Mouse (Mus musculus): ENCODE data around the gene Ugt1a10. TPM values are rescaled to one million over a fixed set of nuclear protein-coding genes. Genes with fewer than 3 reads are reported as not detected.
"Not testable (repeated sequence)": the region's sequence is repeated elsewhere in the genome, so short reads cannot be mapped to it uniquely, and the experiment has no call there.

Ugt1a10 gene
- polyA plus RNA-seq (2015; fragmentation: Nextera tagmentation; extraction: Ambion mirVana) = not detected in 2 replicates

DNA sequence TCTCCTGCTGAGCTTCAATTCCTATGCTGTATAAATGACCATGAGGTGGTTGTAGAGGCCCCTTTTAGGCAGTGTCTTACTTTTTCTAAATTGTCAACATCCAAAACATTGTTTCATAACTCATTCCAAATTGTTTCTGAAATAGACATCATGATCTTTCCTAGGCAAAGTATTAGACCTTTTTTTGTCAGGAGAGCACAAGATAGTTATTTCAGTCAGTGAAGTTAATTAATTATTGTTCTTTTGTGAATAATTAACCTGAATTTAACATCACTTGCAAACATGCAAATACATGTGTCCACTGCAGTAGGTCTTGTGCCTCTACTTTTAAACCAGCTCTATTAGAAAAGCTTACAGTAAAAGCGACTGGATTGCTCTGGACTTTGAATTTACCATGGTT lies at the start of gene Ugt1a10:
Gene Ugt1a10, plus strand, starts transcription at position 301 of the 400 bp plus-strand sequence.
- Histone ChIP-seq H3K27me3 (no peaks in the 10 kb centered on the region), H3K9ac (no peak within 1 kb of the TSS), H3K4me1 (replicated peaks) (no peaks in the 10 kb centered on the region), H3K9me3 (replicated peaks) (no peaks in the 10 kb centered on the region), H3K36me3 (replicated peaks) (no peaks in the 10 kb centered on the region), H3K4me2 (no peak within 1 kb of the TSS), H3K4me3 (replicated peaks) (no peak within 1 kb of the TSS), H3K27ac (replicated peaks) (no peak within 1 kb of the TSS)
- ATAC-seq (ENCODE audit: insufficient read depth) = no peak
- 60% methylated on average over 1 of the region's 1 CpGs for WGBS (ENCODE audit: insufficient replicate concordance)

DNA sequence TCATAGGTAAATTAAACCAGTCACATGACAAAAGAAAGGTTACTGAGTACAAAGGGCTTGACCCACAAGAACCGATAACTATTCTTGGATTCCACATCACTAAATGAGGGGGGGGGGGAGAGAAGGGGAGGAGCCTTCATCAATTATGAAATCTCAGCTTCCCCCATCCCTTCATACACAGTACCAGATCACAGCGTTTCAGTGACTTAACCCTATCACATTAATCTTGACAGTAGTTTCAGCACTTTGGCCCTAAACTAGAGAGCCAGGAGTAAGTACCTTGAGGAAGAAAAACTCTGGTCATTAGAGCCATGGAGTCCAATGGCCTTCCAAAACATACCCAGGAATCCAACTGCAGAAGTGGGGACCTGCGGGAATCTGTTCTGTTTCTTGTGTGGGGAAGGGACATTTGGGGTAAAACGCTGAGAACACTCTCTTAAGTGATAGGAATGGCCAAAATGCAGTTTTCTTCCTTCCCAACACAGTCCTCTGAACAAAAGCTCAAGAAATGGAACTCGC lies 47.4 kb upstream of the Ugt1a10 start:
- Histone ChIP-seq H3K4me3 (replicated peaks) (peak overlapping the region; percentile 75), H3K36me3 (replicated peaks) (peaks cover 12% of the 10 kb centered on the region; the same call in 1 of the 2 replicates), H3K4me1 (replicated peaks) (peaks cover 20% of the 10 kb centered on the region), H3K9me3 (replicated peaks) (no peaks in the 10 kb centered on the region), H3K4me2 (peak overlapping the region; percentile 88), H3K27me3 (no peaks in the 10 kb centered on the region; the same call in 1 of the 2 replicates), H3K27ac (replicated peaks) (peak overlapping the region; percentile 57), H3K9ac (peak overlapping the region; percentile 77)
- peak; percentile 39; the same call in 1 of the 2 replicates for ATAC-seq (ENCODE audit: insufficient read depth)
- 12% methylated on average over 5 of the region's 5 CpGs for WGBS (ENCODE audit: insufficient replicate concordance)

DNA sequence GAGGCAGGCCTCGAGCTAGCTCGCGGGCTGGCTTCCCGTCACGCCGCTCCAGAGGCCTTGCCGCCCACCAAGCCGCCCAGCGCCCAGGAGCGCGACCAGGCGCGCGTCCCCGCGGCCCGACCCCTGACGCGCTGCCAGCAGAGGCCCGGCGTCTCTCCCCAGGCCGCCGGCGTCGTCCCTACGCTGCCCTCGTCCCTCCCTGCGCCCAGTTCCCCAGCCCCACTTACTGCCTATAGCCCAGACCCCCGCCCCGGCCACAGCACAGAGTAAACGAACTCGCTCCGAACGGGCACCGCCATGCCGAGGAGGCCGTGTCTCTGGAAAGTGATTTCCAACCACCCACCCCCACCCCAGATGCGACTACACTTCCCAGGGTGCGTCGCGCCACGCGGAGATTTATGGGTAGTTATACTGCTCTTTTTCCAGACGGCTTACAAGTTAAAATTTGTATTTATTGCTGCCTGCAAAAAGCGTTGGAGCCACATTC lies 46.9 kb upstream of the Ugt1a10 start, which contains the start of gene Usp40:
Gene Usp40, minus strand, starts transcription at position 341 of the 487 bp plus-strand sequence.
- peaks cover 7% of the 10 kb centered on the region; the same call in 1 of the 2 replicates for H3K36me3 ChIP-seq (replicated peaks)
- no peaks in the 10 kb centered on the region for H3K9me3 ChIP-seq (replicated peaks)
- no peaks in the 10 kb centered on the region; the same call in 1 of the 2 replicates for H3K27me3 ChIP-seq
- H3K4me3 ChIP-seq (replicated peaks) = peak within 1 kb of the TSS; percentile 75
- H3K9ac ChIP-seq = peak within 1 kb of the TSS; percentile 77
- peak within 1 kb of the TSS; percentile 57 for H3K27ac ChIP-seq (replicated peaks)
- H3K4me2 ChIP-seq = peak within 1 kb of the TSS; percentile 88
- peak; percentile 79 for ATAC-seq (ENCODE audit: insufficient read depth)
- WGBS (ENCODE audit: insufficient replicate concordance) = under 1% methylated on average over 45 of the region's 45 CpGs
- H3K4me1 ChIP-seq (replicated peaks) = peaks cover 20% of the 10 kb centered on the region

DNA sequence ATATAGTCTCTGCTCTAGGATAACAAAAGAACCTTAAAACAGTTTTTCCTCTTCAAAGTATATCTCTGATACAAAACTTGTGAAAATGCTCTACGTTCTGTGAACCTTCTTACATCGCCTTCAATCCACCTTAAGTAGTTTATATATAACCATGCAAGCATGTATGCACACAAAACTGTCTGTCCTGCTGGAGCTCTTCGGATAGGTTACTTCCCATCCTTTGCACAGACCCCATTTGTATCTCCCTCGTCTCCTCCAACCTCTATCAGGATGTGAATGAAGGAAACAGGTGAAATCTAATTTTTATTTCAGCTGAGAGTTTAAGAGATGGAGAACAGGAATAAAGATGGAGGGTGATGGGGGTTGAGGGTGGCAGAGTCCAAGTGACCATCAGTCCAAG lies 46.5 kb upstream of the Ugt1a10 start:
- H3K9ac ChIP-seq = peak overlapping the region; percentile 77; the same call in 1 of the 2 replicates
- no peak for ATAC-seq (ENCODE audit: insufficient read depth)
- H3K27ac ChIP-seq (replicated peaks) = peak overlapping the region; percentile 57; the same call in 1 of the 2 replicates

DNA sequence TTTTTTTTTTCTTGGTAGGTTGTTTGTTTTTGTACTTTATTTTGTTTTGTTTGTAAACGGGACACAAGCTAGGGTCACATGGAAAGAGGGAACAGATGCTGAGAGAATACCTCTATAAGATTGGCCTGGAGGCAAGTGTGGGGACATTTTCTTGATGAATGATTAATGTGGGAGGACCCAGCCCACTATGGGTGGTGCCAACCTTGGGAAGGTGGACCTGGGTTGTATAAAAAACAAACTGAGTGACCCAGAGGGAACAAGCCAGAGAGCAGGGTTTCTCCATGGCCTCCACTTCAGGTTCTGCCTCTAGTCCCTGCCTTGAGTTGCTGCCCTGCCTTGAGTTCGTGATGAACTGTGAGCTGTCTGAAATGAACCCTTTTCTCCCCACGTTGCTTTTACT lies 45.7 kb upstream of the Ugt1a10 start:
- no peak for ATAC-seq (ENCODE audit: insufficient read depth)
- no peak overlapping the region for H3K27ac ChIP-seq (replicated peaks)
- no peak overlapping the region for H3K9ac ChIP-seq
- WGBS (ENCODE audit: insufficient replicate concordance) = 48% methylated on average over 3 of the region's 3 CpGs
- no peaks in the 10 kb centered on the region for H3K9me3 ChIP-seq (replicated peaks)
- H3K4me2 ChIP-seq = no peak overlapping the region
- H3K4me3 ChIP-seq (replicated peaks) = no peak overlapping the region
- 0 out of 2 replicates have a peak, but pooled peaks cover 7% of the 10 kb centered on the region for H3K36me3 ChIP-seq (replicated peaks)
- peaks cover 20% of the 10 kb centered on the region for H3K4me1 ChIP-seq (replicated peaks)
- H3K27me3 ChIP-seq = no peaks in the 10 kb centered on the region; the same call in 1 of the 2 replicates

More for the DNA sequence above, 46.5 kb upstream of the Ugt1a10 start:
- 43% methylated on average over 4 of the region's 4 CpGs for WGBS (ENCODE audit: insufficient replicate concordance)
- 0 out of 2 replicates have a peak, but pooled peaks cover 7% of the 10 kb centered on the region for H3K36me3 ChIP-seq (replicated peaks)
- no peaks in the 10 kb centered on the region; the same call in 1 of the 2 replicates for H3K27me3 ChIP-seq
- peak overlapping the region; percentile 88 for H3K4me2 ChIP-seq
- H3K9me3 ChIP-seq (replicated peaks) = no peaks in the 10 kb centered on the region
- peak overlapping the region; percentile 75 for H3K4me3 ChIP-seq (replicated peaks)
- peaks cover 20% of the 10 kb centered on the region for H3K4me1 ChIP-seq (replicated peaks)

DNA sequence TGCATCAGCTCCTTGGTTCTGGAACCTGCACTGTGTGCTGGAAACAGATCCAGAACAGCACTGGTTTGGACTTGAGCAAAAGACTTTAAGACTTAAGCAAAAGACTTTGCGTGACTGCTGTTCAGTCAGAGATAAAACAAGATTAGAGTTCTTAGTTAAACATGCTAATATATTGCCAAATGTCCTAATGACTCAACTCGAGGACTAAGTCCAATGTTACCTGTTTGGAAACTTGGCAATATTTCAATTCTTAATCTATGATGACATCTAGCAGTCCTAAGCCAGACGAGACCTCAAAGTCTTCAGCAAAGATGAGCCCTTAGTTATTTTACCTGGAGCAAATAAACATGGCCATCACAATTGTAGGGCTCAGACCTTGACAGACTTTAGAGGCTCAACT lies 41.5 kb upstream of the Ugt1a10 start:
- Histone ChIP-seq H3K9me3 (replicated peaks) (no peaks in the 10 kb centered on the region), H3K4me3 (replicated peaks) (no peak overlapping the region), H3K9ac (no peak overlapping the region), H3K27me3 (no peaks in the 10 kb centered on the region; the same call in 1 of the 2 replicates), H3K27ac (replicated peaks) (peak overlapping the region; percentile 36; the same call in 1 of the 2 replicates), H3K36me3 (replicated peaks) (no peaks in the 10 kb centered on the region), H3K4me1 (replicated peaks) (peaks cover 3% of the 10 kb centered on the region; the same call in 1 of the 2 replicates), H3K4me2 (no peak overlapping the region)
- peak; percentile 66; the same call in 1 of the 2 replicates for ATAC-seq (ENCODE audit: insufficient read depth)
- WGBS (ENCODE audit: insufficient replicate concordance) = 48% methylated on average over 3 of the region's 3 CpGs

DNA sequence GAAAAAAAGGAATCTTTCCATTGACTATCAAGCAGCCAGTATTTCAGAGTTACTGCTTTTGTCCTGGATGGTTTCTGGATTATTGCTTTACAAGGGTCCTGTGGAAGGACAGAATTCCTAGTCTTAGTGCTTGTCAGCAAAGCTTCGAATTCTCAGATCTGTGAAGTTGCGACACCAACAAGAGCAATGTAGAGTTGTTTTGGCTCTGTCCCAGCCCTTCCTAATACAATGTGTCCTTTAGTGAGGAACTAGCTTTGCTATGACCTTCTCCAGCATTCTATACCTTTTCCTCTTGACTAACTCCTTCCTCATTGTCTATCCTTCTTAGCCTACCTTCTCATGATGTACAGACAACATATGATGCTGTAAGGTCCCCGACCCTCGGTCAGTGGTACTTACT lies 41.0 kb upstream of the Ugt1a10 start:
- no peaks in the 10 kb centered on the region for H3K4me1 ChIP-seq (replicated peaks)
- no peaks in the 10 kb centered on the region for H3K36me3 ChIP-seq (replicated peaks)
- no peak overlapping the region for H3K9ac ChIP-seq
- no peak overlapping the region for H3K4me3 ChIP-seq (replicated peaks)
- peak overlapping the region; percentile 36; the same call in 1 of the 2 replicates for H3K27ac ChIP-seq (replicated peaks)
- H3K27me3 ChIP-seq = no peaks in the 10 kb centered on the region; the same call in 1 of the 2 replicates
- H3K4me2 ChIP-seq = no peak overlapping the region
- no peak for ATAC-seq (ENCODE audit: insufficient read depth)
- 68% methylated on average over 4 of the region's 4 CpGs for WGBS (ENCODE audit: insufficient replicate concordance)
- no peaks in the 10 kb centered on the region for H3K9me3 ChIP-seq (replicated peaks)

DNA sequence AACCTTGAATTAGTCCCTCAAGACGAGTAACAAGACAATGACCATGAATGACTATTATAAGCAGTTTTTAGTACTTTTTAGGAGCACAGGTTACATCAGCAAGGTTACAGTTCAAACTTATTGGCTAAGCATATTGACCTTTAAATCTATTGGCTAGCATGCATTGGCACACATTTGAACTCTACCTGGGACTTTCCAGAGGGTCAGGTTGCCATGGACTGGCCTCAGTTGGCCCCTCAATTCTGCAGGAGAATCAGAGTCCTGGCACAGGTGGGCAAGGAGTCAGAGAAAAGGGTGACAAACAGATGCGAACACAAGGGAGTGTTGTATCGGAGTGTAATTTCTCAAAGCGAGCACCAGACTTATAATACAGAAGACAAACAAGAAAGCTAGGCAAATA lies 40.5 kb upstream of the Ugt1a10 start:
- Histone ChIP-seq H3K27me3 (no peaks in the 10 kb centered on the region; the same call in 1 of the 2 replicates), H3K4me3 (replicated peaks) (no peak overlapping the region), H3K4me2 (no peak overlapping the region), H3K9me3 (replicated peaks) (no peaks in the 10 kb centered on the region), H3K4me1 (replicated peaks) (no peaks in the 10 kb centered on the region), H3K36me3 (replicated peaks) (no peaks in the 10 kb centered on the region), H3K9ac (no peak overlapping the region), H3K27ac (replicated peaks) (0 out of 2 replicates have a peak overlapping the region, but pooled peaks have one; percentile 36)
- no peak for ATAC-seq (ENCODE audit: insufficient read depth)
- WGBS (ENCODE audit: insufficient replicate concordance) = 75% methylated on average over 4 of the region's 4 CpGs

DNA sequence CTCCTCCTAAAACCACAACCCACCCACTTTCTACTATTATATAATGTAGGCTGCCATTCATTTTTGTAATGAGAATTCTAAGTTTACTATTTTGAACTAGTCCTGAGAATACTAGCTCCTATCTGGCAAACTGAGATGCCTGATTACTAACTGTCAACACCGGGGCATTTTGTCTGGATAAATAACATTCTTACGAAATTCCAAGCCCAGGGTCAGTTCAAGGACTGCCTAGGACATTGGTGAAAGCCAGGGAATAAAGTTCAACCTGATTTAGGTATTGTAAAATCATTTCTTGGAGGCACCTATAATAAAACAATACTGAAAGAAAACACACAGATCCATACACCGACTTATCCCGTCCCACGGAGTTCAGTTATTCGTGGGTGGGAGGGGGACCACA lies 39.8 kb upstream of the Ugt1a10 start:
- no peak for ATAC-seq (ENCODE audit: insufficient read depth)
- 79% methylated on average over 6 of the region's 6 CpGs for WGBS (ENCODE audit: insufficient replicate concordance)
- no peaks in the 10 kb centered on the region for H3K27me3 ChIP-seq

DNA sequence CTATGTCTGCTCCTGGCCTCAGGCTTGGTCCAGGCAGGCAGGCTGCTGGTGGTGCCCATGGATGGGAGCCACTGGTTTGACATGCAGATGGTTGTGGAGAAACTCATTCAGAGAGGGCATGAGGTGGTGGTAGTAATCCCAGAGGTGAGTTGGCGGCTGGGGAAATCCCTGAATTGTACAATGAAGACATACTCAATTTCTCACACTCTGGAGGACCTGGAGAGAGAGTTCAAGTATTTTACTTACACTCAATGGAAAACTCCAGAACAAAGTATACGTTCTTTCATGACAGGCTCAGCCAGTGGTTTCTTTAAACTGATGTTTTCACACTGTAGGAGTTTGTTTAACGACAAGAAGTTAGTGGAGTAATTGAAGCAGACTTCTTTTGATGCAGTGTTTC lies 29.9 kb upstream of the Ugt1a10 start:
- not testable (repeated sequence) for H3K27ac ChIP-seq (replicated peaks); H3K9me3 ChIP-seq (replicated peaks); H3K4me2 ChIP-seq; ATAC-seq (ENCODE audit: insufficient read depth); H3K9ac ChIP-seq; H3K27me3 ChIP-seq; H3K4me3 ChIP-seq (replicated peaks); H3K36me3 ChIP-seq (replicated peaks); H3K4me1 ChIP-seq (replicated peaks)
- WGBS (ENCODE audit: insufficient replicate concordance) = 52% methylated on average over 3 of the region's 3 CpGs

More for the DNA sequence above, 39.8 kb upstream of the Ugt1a10 start:
- H3K27ac ChIP-seq (replicated peaks) = no peak overlapping the region
- H3K9ac ChIP-seq = no peak overlapping the region
- H3K36me3 ChIP-seq (replicated peaks) = no peaks in the 10 kb centered on the region
- no peak overlapping the region for H3K4me2 ChIP-seq
- H3K9me3 ChIP-seq (replicated peaks) = no peaks in the 10 kb centered on the region
- no peak overlapping the region for H3K4me3 ChIP-seq (replicated peaks)
- H3K4me1 ChIP-seq (replicated peaks) = no peaks in the 10 kb centered on the region

DNA sequence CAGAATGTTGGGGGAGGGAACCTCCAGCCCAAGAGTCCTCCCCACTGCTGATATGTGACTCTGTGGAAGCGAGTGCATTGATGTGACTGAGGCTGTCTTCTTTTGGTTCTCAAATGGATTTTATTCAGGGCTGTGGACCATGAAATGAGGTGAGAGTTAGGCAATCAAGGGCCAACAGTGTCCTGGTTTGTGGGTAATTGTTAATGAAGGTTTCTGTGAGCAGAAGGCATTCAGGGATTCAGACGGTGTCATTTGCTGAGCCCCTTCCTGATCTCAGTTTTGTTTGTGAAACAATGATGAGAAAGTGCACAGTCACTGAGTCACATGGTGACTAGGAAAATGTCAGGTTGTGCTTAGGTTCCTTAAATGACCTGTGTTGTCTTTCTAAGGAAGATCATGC lies 12.1 kb upstream of the Ugt1a10 start:
- not testable (repeated sequence) for H3K9me3 ChIP-seq (replicated peaks); H3K4me1 ChIP-seq (replicated peaks); H3K27ac ChIP-seq (replicated peaks); H3K9ac ChIP-seq; H3K4me2 ChIP-seq; H3K36me3 ChIP-seq (replicated peaks); H3K4me3 ChIP-seq (replicated peaks); H3K27me3 ChIP-seq; ATAC-seq (ENCODE audit: insufficient read depth)
- 35% methylated on average over 1 of the region's 2 CpGs for WGBS (ENCODE audit: insufficient replicate concordance)
